Mouse (Mus musculus) bone marrow macrophage, adult 2 months (primary cell): ENCODE measurements at regions not wholly inside any gene's neighbourhood (a gene's known extent, or its start where the extent isn't known, plus 50 kb on each side); places are given as distances from the start of the nearest gene placed in this dataset.

Source experiments
- CTCF ChIP-seq: IDR thresholded peaks from 2 replicates; pipeline ENCODE4 v1.5.1; 2012; ENCODE audit warnings: low read depth, mild to moderate bottlenecking, low read length, moderate library complexity
- POLR2A ChIP-seq: IDR thresholded peaks from 2 replicates; pipeline ENCODE4 v1.6.1; 2012; ENCODE audit warnings: mild to moderate bottlenecking, low read depth, low read length, borderline replicate concordance

DNA sequence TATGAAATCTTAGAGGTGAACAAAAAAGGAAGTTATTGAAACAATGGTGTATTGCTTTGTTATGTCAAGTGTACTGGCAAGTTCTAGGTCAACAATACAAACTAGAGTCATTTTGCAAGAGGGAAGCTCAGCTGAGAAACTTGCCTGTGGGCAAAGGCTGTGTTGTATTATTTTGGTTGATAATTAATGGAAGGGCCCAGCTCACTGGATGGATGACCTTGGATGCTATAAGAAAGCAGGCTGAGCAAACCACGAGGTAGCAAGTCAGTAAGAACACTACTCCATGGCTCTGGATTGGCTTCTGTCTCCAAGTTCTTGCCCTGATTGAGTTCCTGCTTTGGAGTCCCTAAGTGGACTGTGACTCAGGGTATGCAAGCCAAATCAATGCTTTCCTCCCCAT is 91.1 kb upstream of the Vav3 start:
- no peak for TF ChIP-seq POLR2A
- no peak for TF ChIP-seq CTCF
